Mouse (Mus musculus): Measurements from ENCODE around the gene Zcchc14.
"Not testable (repeated sequence)": the region's sequence is repeated elsewhere in the genome, so short reads cannot be mapped to it uniquely, and the experiment has no call there.

The Zcchc14 gene

GRCm38 (mm10) chr8:121652774-121653323 is at the start of gene Zcchc14:
Zcchc14 (minus strand) TSS chr8:121652901.
- DNase-seq = peak; percentile 99

GRCm38 (mm10) chr8:121699936-121700335 is 47.2 kb upstream of the Zcchc14 start:
- no peak for DNase-seq

- no peak for DNase-seq
Measured at GRCm38 (mm10) chr8:121698615-121699101, 46.0 kb upstream of the Zcchc14 start.

- DNase-seq = no peak
Measured at GRCm38 (mm10) chr8:121697735-121698614, 45.3 kb upstream of the Zcchc14 start.

- DNase-seq = peak; percentile 92 to 93
Measured at GRCm38 (mm10) chr8:121695585-121696184, 43.0 kb upstream of the Zcchc14 start.

- peak; percentile 39 to 78 for DNase-seq
Measured at GRCm38 (mm10) chr8:121694453-121694852, 41.8 kb upstream of the Zcchc14 start.

GRCm38 (mm10) chr8:121688496-121688895 is 35.8 kb upstream of the Zcchc14 start:
- DNase-seq = no peak

- no peak for DNase-seq
Measured at GRCm38 (mm10) chr8:121687455-121688161, 34.9 kb upstream of the Zcchc14 start.

- DNase-seq = peak; percentile 74 to 93
Measured at GRCm38 (mm10) chr8:121685419-121685818, 32.7 kb upstream of the Zcchc14 start.

- DNase-seq = no peak
Measured at GRCm38 (mm10) chr8:121683083-121683832, 30.6 kb upstream of the Zcchc14 start.

GRCm38 (mm10) chr8:121681457-121681856 is 28.8 kb upstream of the Zcchc14 start:
- DNase-seq = no peak

GRCm38 (mm10) chr8:121680896-121681295 is 28.2 kb upstream of the Zcchc14 start:
- no peak for DNase-seq

- no peak for DNase-seq
Measured at GRCm38 (mm10) chr8:121678696-121679095, 26.0 kb upstream of the Zcchc14 start.

- peak; percentile 85 to 86 for DNase-seq
Measured at GRCm38 (mm10) chr8:121675701-121676100, 23.0 kb upstream of the Zcchc14 start.

GRCm38 (mm10) chr8:121675161-121675560 is 22.5 kb upstream of the Zcchc14 start:
- DNase-seq = no peak

GRCm38 (mm10) chr8:121674524-121674923 is 21.8 kb upstream of the Zcchc14 start:
- peak; percentile 72 to 79 for DNase-seq

- DNase-seq = no peak
Measured at GRCm38 (mm10) chr8:121673917-121674316, 21.2 kb upstream of the Zcchc14 start.

GRCm38 (mm10) chr8:121673153-121673552 is 20.5 kb upstream of the Zcchc14 start:
- DNase-seq = no peak

- DNase-seq = peak in 1 of 2 experiments; percentile 35
Measured at GRCm38 (mm10) chr8:121669208-121669607, 16.5 kb upstream of the Zcchc14 start.

- DNase-seq = no peak
Measured at GRCm38 (mm10) chr8:121668553-121668952, 15.9 kb upstream of the Zcchc14 start.

GRCm38 (mm10) chr8:121667936-121668500 is 15.3 kb upstream of the Zcchc14 start:
- DNase-seq = not testable (repeated sequence)

GRCm38 (mm10) chr8:121665329-121665728 is 12.6 kb upstream of the Zcchc14 start:
- peak; percentile 82 to 83 for DNase-seq
